Mouse (Mus musculus) telencephalon, adult 2 months (tissue): ENCODE measurements around the gene 4931414P19Rik.

ENCODE experiments used
- DNase-seq: peaks from one replicate; pipeline ENCODE4 v3.0.0-alpha.2; 2011; ENCODE audit warnings: low read depth, low spot score

The 4931414P19Rik gene

DNA sequence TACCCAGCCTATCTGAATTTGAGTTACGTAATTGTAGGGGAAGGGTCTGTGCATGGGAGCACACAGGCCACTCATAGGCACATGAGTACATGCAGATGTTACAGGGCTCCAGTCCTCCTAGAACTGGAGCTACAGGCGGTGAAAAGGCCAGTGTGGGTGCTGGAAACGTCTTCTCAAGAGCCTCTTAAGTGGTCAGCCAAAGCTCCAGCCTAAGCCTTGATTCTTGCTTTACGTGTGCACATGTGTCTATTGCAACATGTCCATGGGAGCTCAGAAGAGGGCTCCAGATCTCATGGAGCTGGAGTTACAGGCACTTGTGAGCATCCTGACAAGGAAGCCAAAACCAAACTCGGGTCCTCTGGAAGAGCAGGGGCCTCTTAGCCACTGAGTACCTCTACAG, 61.1 kb downstream of the 4931414P19Rik start:
- no peak for DNase-seq

DNA sequence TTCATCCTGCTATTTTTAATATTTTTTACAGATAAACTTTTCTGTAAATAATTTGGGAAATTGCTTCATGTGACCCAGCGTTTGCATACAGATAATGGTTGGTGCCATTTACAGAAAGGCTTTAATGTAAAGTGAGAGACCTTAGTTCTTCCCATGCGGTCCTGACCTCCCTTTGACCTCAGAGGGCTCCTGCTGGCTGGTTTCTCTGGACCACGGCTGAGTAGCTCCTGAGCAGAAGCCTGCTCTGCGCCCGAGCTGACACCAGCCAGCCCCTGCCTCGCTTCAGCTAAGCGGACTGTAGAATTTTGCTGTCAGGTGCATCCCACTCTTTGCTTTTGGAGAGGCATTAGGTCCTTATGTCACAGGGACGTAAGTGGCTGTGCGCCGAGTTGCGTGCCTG, 65.0 kb downstream of the 4931414P19Rik start:
- no peak for DNase-seq

DNA sequence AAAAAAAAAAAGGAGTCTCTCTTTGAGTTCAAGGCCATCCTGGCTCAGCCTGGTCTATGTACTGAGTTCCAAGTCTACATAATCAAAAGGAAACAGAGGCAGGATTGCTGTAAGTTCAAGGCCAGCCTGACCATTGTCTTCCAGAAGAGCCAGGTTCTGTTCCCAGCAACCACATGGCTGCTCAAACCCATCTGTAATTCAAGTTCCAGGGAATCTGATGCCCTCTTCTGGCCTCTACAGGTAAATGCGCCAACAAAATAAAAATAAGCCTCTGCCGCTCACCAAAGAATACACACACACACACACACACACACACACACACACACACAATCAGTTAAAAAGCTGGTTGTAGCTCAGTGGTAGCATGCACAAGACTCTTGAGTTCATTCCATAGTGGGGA, 67.2 kb downstream of the 4931414P19Rik start:
- DNase-seq: no peak
